Mouse (Mus musculus) kidney, adult 2 months (tissue): Measurements from ENCODE around the gene Mgat4d. TPM values are rescaled to one million over a fixed set of nuclear protein-coding genes. Genes with fewer than 3 reads are reported as not detected.
A peak's percentile ranks its signal among the peaks of the same experiment; 100 is the strongest.

Source experiments
- DNase-seq: peaks from one replicate; pipeline ENCODE4 v3.0.0; 2021
- H3K27ac ChIP-seq: fragments of 200-500 bp; 2 replicates; pipeline ENCODE4 v1.5.1; 2012; ENCODE audit warnings: low read depth, low read length, control low read depth, inconsistent platforms; ENCODE audit not compliant: insufficient read depth
- H3K27me3 ChIP-seq: fragments of 200-500 bp; replicated peaks from 2 replicates; pipeline ENCODE4 v1.6.1; 2012; ENCODE audit warnings: mild to moderate bottlenecking, moderate library complexity, low read length, inconsistent platforms; ENCODE audit not compliant: control insufficient read depth, insufficient read depth
- H3K36me3 ChIP-seq: fragments of 200-500 bp; 2 replicates; pipeline ENCODE4 v1.6.1; 2012; ENCODE audit warnings: mild to moderate bottlenecking, moderate library complexity, low read length, inconsistent platforms; ENCODE audit not compliant: control insufficient read depth, insufficient read depth
- H3K4me1 ChIP-seq: fragments of 200-500 bp; 2 replicates; pipeline ENCODE4 v1.6.1; 2011; ENCODE audit warnings: low read length; ENCODE audit not compliant: control insufficient read depth, insufficient read depth
- H3K4me3 ChIP-seq: fragments of 200-500 bp; 2 replicates; pipeline ENCODE4 v1.5.1; 2011; ENCODE audit warnings: mild to moderate bottlenecking, low read depth, low read length, control low read depth; ENCODE audit not compliant: insufficient read depth
- CTCF ChIP-seq: fragments of 200-500 bp; conservative IDR thresholded peaks from 2 replicates; pipeline ENCODE4 v1.5.1; 2011; ENCODE audit warnings: low read depth, mild to moderate bottlenecking, control low read depth, low read length, moderate library complexity, mixed read lengths; ENCODE audit not compliant: insufficient read depth, insufficient read length
- POLR2A ChIP-seq: fragments of 200-500 bp; IDR thresholded peaks from one replicate; pipeline ENCODE4 v1.6.1; 2011; ENCODE audit warnings: low read depth, low read length, control low read depth
- WGBS: fragments of 180-500 bp; shearing (Covaris S2); methylation state at CpG from one replicate; pipeline ENCODE4 v1.1.7; 2018; 5-methylcytosine and 5-hydroxymethylcytosine counted together
- polyA plus RNA-seq: library from polyadenylated mRNA; depleted of rRNA; stranded (reverse); fragments of >200 nt; gene quantifications from 2 replicates; pipeline ENCODE4 v1.2.3, GENCODE M21; 2012

Gene Mgat4d
- polyA plus RNA-seq, 1 experiment, result not detected

DNA sequence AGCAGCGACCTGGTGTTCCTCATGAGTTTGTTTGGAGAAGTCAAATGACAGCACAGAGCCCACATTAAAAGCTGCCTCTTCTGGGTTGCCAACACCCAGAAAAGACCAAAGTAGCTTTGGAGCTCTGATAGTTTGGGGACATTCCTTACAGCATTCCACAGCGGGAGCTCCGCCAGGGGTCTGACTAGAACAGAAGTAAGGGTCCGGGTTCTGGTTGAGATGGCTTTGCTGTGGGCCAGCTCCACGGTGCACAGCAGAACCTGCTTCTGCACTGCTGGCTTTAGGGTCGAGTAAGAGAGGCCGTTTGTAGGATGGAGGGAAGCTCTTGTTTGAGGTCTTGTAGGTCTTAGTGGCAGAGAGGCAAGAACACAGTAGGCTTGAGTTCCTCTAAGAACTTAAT lies 60.2 kb downstream of the Mgat4d start:
- Histone ChIP-seq H3K4me3 (no peak overlapping the region), H3K4me1 (no peaks in the 10 kb centered on the region), H3K27me3 (no peaks in the 10 kb centered on the region), H3K36me3 (no peaks in the 10 kb centered on the region), H3K27ac (no peak overlapping the region)
- WGBS, result 81% methylated on average over 7 of the region's 7 CpGs
- no peak for DNase-seq
- TF ChIP-seq POLR2A (no peak), CTCF (no peak)

DNA sequence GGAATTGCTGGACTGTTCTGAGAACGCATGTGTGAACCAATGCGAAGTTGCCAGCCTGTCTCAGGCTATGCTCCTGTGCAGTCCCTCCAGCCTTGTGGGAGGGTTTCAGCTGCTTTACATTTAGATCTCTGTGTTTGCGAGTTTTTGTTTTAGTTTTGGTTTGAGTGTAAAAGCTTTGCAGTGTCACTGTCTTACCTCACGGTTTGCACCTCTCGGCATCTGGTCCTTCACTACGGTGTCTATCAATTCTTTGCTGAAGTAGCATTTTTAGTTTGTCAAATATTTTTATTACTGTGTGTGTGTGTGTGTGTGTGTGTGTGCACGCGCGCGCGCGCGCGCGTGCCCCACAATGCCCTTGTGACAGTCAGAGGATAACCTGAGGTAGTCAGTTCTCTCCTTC lies 68.6 kb downstream of the Mgat4d start:
- no peaks in the 10 kb centered on the region for H3K27me3 ChIP-seq
- no peaks in the 10 kb centered on the region for H3K36me3 ChIP-seq
- no peak overlapping the region for H3K27ac ChIP-seq
- TF ChIP-seq CTCF (no peak), POLR2A (no peak)
- no peak overlapping the region for H3K4me3 ChIP-seq
- WGBS, result 97% methylated on average over 15 of the region's 15 CpGs
- H3K4me1 ChIP-seq, result no peaks in the 10 kb centered on the region
- no peak for DNase-seq

DNA sequence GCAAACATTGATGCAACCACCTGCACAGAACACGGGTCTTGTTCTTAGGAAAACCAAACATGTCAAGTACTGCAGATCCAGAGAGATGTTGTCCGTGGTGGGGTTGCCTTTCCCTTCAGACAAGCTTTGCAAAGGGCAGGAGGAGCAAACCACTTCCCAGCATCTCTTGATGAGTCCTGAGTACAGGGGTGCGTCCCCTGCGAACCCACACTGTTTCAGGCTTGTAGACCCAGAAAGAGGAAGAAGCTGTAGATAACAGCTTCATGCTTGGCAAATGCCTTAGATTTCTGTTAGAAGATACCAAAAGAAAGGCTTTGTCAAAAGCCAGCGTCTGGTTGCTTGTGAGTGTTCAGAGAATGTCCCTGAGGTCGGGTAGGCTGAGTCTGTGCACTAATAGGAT lies 69.7 kb downstream of the Mgat4d start:
- H3K27me3 ChIP-seq, result no peaks in the 10 kb centered on the region
- DNase-seq, result no peak
- 72% methylated on average over 6 of the region's 6 CpGs for WGBS
- TF ChIP-seq POLR2A (no peak), CTCF (no peak)
- no peak overlapping the region for H3K4me3 ChIP-seq
- no peak overlapping the region for H3K27ac ChIP-seq
- H3K36me3 ChIP-seq, result no peaks in the 10 kb centered on the region
- H3K4me1 ChIP-seq, result no peaks in the 10 kb centered on the region

DNA sequence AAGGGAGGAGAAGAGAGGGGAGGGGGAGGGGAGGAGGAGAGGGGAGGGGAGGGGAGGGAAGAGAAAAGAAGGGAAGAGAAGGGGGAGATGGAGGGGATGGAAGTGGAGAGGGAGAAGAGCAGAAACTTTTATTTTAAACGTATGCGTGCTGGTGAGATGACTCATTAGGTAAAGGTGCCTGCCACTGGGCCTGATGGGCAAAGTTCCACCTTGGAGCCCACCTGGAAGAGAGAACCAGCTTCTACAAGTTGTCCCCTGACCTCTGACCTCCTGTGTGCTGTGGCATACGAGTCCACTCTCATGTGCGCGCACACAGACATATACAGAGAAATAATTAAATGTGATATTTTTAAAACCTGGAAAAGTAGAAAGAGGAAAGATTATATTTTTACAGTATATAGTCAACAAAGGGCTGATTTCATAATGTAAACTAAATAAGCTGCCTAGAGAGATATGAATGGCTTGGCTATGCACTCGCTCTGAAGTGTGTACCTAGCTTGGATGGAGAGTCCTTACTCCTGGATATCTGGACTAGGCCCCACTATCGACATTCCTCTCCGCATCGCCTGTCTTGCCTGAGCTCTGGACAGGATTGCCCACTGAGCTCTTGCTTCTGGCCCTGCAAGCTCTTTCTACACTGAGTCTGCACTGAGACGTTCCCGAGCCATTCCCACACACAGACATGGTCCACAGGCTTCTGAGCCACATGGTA lies 70.7 kb downstream of the Mgat4d start:
- no peak overlapping the region for H3K27ac ChIP-seq
- H3K36me3 ChIP-seq, result no peaks in the 10 kb centered on the region
- DNase-seq, result no peak
- H3K27me3 ChIP-seq, result no peaks in the 10 kb centered on the region
- no peaks in the 10 kb centered on the region for H3K4me1 ChIP-seq
- 84% methylated on average over 11 of the region's 11 CpGs for WGBS
- TF ChIP-seq POLR2A (no peak), CTCF (no peak)
- H3K4me3 ChIP-seq, result no peak overlapping the region

DNA sequence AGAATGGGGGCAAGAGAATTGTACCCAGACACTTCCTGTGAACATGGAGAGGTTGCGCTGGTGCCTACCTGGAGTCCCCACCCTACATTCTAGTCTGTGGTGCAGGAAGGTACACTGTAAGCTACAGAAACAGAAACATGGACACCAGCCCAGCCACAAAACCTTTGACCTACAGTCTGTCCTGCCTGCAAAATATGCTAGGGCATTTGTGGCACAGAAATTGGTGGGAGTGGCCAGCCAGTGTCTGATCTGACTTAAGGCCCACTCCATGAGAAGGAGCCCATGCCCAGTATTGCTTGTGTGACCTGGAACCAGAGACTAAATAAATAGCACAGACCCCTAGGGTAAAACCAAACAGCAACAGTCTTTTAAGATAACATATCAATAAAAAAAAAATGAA lies 73.1 kb downstream of the Mgat4d start:
- H3K4me1 ChIP-seq, result no peaks in the 10 kb centered on the region
- H3K36me3 ChIP-seq, result no peaks in the 10 kb centered on the region
- no peak overlapping the region for H3K27ac ChIP-seq
- no peak overlapping the region for H3K4me3 ChIP-seq
- DNase-seq, result peak; percentile 50
- no peaks in the 10 kb centered on the region for H3K27me3 ChIP-seq
- 83% methylated on average over 1 of the region's 1 CpGs for WGBS
- no peak for TF ChIP-seq CTCF
- no peak for TF ChIP-seq POLR2A

DNA sequence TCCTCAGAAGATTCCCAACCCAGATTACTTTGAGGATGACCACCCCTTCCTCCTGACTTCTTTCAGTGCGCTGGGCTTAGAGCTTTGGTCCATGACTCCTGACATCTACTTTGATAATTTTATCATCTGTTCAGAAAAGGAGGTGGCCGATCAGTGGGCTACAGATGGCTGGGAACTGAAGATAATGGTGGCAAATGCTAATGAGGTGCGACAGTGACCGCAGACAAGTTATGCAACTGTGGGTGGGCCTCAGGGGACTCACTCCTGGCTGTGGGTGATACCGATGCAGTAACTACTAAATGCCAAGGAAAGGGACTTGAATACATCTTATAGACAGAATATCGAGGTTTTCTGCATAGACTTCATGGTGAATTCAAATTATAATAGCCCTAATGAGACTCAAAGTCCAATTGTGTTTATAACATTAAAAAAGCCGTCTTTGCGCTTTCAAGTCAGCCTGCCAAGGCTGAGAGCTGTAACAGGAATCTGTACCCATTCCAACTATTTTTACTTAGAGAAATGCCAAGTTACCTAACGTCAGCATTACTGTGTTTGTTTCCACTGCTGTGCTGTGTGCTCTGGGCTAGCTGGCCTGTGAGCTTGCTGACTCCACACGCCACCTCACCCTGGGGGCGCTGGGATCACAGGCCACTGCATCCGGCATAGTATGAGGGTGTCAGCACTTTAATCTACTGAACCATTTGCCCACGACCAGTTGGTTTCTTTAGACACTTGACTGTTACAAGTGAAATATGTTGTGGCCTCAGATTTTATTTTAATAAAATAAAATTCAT lies 75.0 kb downstream of the Mgat4d start:
- Histone ChIP-seq H3K4me3 (no peak overlapping the region), H3K27me3 (no peaks in the 10 kb centered on the region), H3K36me3 (no peaks in the 10 kb centered on the region), H3K4me1 (no peaks in the 10 kb centered on the region), H3K27ac (no peak overlapping the region)
- TF ChIP-seq POLR2A (no peak), CTCF (no peak)
- WGBS, result 57% methylated on average over 13 of the region's 13 CpGs
- DNase-seq, result peak; percentile 78

DNA sequence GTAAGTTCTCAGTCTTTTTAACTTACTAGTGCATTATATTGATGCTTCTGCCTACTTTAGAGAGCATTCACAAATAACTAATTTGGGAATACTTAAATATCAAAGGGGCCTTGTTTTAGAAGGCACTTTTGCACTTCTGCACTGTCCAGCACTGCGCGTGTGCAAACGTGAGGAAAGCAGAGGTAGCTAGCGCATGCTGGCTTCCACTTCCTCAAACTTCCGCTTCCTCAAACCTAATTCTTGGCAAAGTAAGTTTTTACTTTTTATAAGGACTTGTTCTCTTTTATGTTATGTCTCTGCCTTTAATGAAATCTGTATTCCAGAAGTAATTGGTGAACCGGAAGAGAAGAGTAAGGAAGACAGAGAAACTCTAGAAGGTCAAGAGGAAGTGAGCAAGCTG lies 76.9 kb downstream of the Mgat4d start:
- H3K27ac ChIP-seq, result no peak overlapping the region
- no peak overlapping the region for H3K4me3 ChIP-seq
- 86% methylated on average over 6 of the region's 6 CpGs for WGBS
- TF ChIP-seq CTCF (no peak), POLR2A (no peak)
- DNase-seq, result no peak
- H3K4me1 ChIP-seq, result no peaks in the 10 kb centered on the region
- H3K27me3 ChIP-seq, result no peaks in the 10 kb centered on the region
- no peaks in the 10 kb centered on the region for H3K36me3 ChIP-seq
